ENCODE assay signal across 9 mouse cellular contexts in the genomic region with DNA sequence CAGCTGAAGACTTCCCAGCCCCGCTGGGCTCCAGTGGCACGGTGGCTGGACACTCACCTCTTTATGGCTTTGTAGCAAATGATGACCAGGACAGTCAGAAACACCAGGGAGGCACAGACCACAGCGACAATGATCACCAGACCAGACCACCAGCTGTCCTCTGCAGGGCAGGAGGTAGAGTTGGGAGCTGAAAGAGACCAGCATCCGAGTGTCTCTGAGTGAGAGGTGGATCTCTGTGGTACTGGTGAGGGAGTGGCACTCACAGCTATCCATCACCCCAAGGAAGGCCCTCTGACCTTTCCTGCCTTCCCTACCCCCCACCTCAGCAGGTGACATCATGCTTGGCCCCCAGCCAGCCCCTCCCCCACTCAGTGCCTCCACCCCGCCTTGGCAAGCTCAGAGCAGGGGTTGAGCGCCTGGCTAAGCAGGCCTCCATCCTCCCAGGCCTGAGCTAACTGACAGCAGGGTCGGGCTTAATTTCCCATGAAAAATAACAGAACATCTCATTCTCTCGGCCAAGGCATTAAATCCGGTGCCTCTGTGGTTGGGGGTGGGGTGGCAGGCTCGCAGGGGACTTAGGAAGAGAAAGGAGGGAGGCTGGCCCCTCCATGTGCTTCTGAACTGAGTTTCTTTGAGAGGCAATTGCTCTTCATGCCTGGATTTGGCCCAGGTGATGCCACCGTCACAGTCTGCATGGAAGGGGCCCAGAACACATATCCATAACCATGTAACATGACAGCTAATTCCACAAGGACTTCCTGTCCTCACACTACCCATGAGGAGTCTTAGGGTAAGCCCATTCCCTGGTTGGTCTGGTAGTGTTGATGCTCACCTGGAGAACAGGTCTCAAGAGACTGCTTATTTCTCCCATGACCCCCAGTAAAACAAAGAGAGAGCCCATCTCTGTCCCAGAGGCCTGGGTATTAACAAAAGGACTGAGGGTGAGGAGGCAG. TPM values are rescaled to one million over a fixed set of nuclear protein-coding genes. Genes with fewer than 3 reads are reported as not detected.
A peak's percentile ranks its signal among the peaks of the same experiment; 100 is the strongest.
DNase-seq lines count a peak whose midpoint lies in the region; ATAC-seq and TF ChIP-seq lines count a peak whose summit lies in the region.
"Had no signal": no experiment of that assay in that cellular context is flagged by ENCODE, and none has a peak within 500 bp of the region (broad histone marks: within the 10 kb centered on the region; RNA-seq: fewer than 3 reads in every experiment).

No protein-coding gene starts in this region.

- no peak for DNase-seq in layer of hippocampus, adult 2 months (ENCODE audit: low spot score in 2 of 2)
- no peak for DNase-seq in layer of hippocampus, postnatal 36 days
- DNase-seq in cerebellum, postnatal 25 days, result peak; percentile 43 to 64
- peak; percentile 24 for DNase-seq in hindbrain, embryonic 10.5 days (ENCODE audit: low spot score)
- peak; percentile 68 to 74 for DNase-seq in kidney, postnatal 4 days
- DNase-seq in retina, postnatal 1 day, result peak; percentile 81
- DNase-seq in T-cell, adult 2 months (ENCODE audit: low spot score), result no peak

- no peaks in the 10 kb centered on the region for H3K27me3 ChIP-seq in hindbrain, embryonic 10.5 days (ENCODE audit: insufficient read depth, poor library complexity, severe bottlenecking)

- no peak for TF ChIP-seq CTCF in layer of hippocampus, adult 2 months (conservative IDR thresholded peaks at IDR 0.05)

- no peaks in the 10 kb centered on the region for H3K36me3 ChIP-seq in hindbrain, embryonic 10.5 days
- H3K36me3 ChIP-seq: G1E had no signal

- H3K27ac ChIP-seq in layer of hippocampus, adult 2 months, result peak overlapping the region; percentile 39
- H3K27ac ChIP-seq in hindbrain, embryonic 10.5 days, result peak overlapping the region; percentile 79

- H3K9me3 ChIP-seq in hindbrain, embryonic 10.5 days, result no peaks in the 10 kb centered on the region

- H3K4me3 ChIP-seq in layer of hippocampus, adult 2 months, result no peak overlapping the region
- no peak overlapping the region for H3K4me3 ChIP-seq in hindbrain, embryonic 10.5 days

- 30% methylated on average over 11 of the region's 11 CpGs for WGBS in hindbrain, embryonic 10.5 days

- H3K4me1 ChIP-seq in hindbrain, embryonic 10.5 days (replicated peaks), result peaks cover 26% of the 10 kb centered on the region

- no peak for ATAC-seq in erythroid progenitor cell, adult 5-6 weeks (replicated peaks; ENCODE audit: low FRiP score, poor library complexity, severe bottlenecking)

RNA-seq across cellular contexts. Expression of gene Prima1, which starts 39.1 kb away (rescaled TPM):
- 1 to 10 TPM; 3.6 to 3.7 TPM for total RNA-seq in layer of hippocampus, adult 2 months (2021)
- 1 to 10 TPM; 3.9 to 4.0 TPM for total RNA-seq in layer of hippocampus, postnatal 36 days (2021)
- 0.91 and 1.2 TPM in 2 replicates for polyA plus RNA-seq in hindbrain, embryonic 10.5 days (2016; fragmentation: Nextera tagmentation; extraction: Ambion mirVana)
- total RNA-seq in erythroid progenitor cell, adult 5-6 weeks (2015; ENCODE audit: low replicate concordance), result not detected in 2 replicates
- not detected in 2 replicates for total RNA-seq in erythroid progenitor cell, adult 5-6 weeks (2017; ENCODE audit: low replicate concordance)
- total RNA-seq: G1E had no signal
- polyA plus RNA-seq: G1E had no signal

Comparison
In these comparisons a context has a peak if more than half of its experiments do, and no peak if none do; other contexts are left out.
1. DNase-seq: peak in cerebellum, postnatal 25 days (2 of 2), hindbrain, embryonic 10.5 days (single experiment), kidney, postnatal 4 days (2 of 2) and retina, postnatal 1 day (single experiment); none in layer of hippocampus, adult 2 months (0 of 2), layer of hippocampus, postnatal 36 days (0 of 2) and T-cell, adult 2 months (single experiment).
2. RNA of gene Prima1, which starts 39.1 kb away (total RNA-seq): 3.9 to 4.0 TPM in layer of hippocampus, postnatal 36 days and 3.6 to 3.7 TPM in layer of hippocampus, adult 2 months; not detected in erythroid progenitor cell, adult 5-6 weeks; every median in the first group is over 4 times any median in the second.